Mouse (Mus musculus) kidney, postnatal 0 days (tissue): Measurements from ENCODE around the gene Phf24. TPM values are rescaled to one million over a fixed set of nuclear protein-coding genes. Genes with fewer than 3 reads are reported as not detected.
A peak's percentile ranks its signal among the peaks of the same experiment; 100 is the strongest.

Experiments used
- ATAC-seq: fragments of 200-750 bp; cut with Nextera tagmentation; replicated peaks from 2 replicates; pipeline ENCODE4 v1.8.0; 2017; ENCODE audit warnings: low read depth, moderate number of reproducible peaks, moderate TSS enrichment, moderate library complexity; ENCODE audit not compliant: low FRiP score
- DNase-seq: peaks from one replicate; pipeline ENCODE4 v3.0.0-alpha.2; 2016; ENCODE audit warnings: low spot score
- H3K27ac ChIP-seq: fragments of 300-500 bp; sonication (generic); 2 replicates; pipeline ENCODE4 v1.5.1; 2014; ENCODE audit warnings: mild to moderate bottlenecking
- H3K27me3 ChIP-seq: fragments of 300-500 bp; sonication (generic); 2 replicates; pipeline ENCODE4 v1.6.1; 2014; ENCODE audit warnings: low read length, mixed read lengths; ENCODE audit not compliant: insufficient read depth
- H3K36me3 ChIP-seq: fragments of 300-500 bp; sonication (generic); 2 replicates; pipeline ENCODE4 v1.6.1; 2014; ENCODE audit warnings: low read length, mixed read lengths; ENCODE audit not compliant: insufficient read depth
- H3K4me1 ChIP-seq: fragments of 300-500 bp; sonication (generic); replicated peaks from 2 replicates; pipeline ENCODE4 v1.6.1; 2014; ENCODE audit warnings: antibody characterized with exemption, low read length, mixed read lengths; ENCODE audit not compliant: insufficient read depth
- H3K4me2 ChIP-seq: fragments of 300-500 bp; sonication (generic); 2 replicates; pipeline ENCODE4 v1.6.1; 2014; ENCODE audit warnings: mild to moderate bottlenecking, low read length, moderate library complexity, mixed read lengths
- H3K4me3 ChIP-seq: fragments of 300-500 bp; sonication (generic); replicated peaks from 2 replicates; pipeline ENCODE4 v1.5.1; 2014; ENCODE audit warnings: low read depth, low read length
- H3K9ac ChIP-seq: fragments of 300-500 bp; sonication (generic); 2 replicates; pipeline ENCODE4 v1.6.1; 2014; ENCODE audit warnings: low read depth, low read length
- H3K9me3 ChIP-seq: fragments of 300-500 bp; sonication (generic); replicated peaks from 2 replicates; pipeline ENCODE4 v1.6.1; 2016; ENCODE audit warnings: low read length, inconsistent platforms, mixed read lengths
- CTCF ChIP-seq: IDR thresholded peaks from 2 replicates; pipeline ENCODE4 v1.5.1; 2016; ENCODE audit warnings: antibody characterized with exemption, low read depth, mild to moderate bottlenecking, moderate library complexity
- WGBS: fragments of 180-500 bp; shearing (Covaris S2); extraction: QIAGEN DNeasy Blood & Tissue Kit; methylation state at CpG from one replicate; pipeline ENCODE4 v1.1.7; 2014; 5-methylcytosine and 5-hydroxymethylcytosine counted together
- polyA plus RNA-seq: library from polyadenylated mRNA; unstranded; fragments of >200 nt; fragmentation: Nextera tagmentation; extraction: Ambion mirVana; gene quantifications from 2 replicates; pipeline ENCODE4 v1.2.1, GENCODE M21; 2015

The Phf24 gene
- polyA plus RNA-seq, 1 experiment from 2014 or later: 0.64 TPM

GRCm38 (mm10) chr4:42932229-42932969, 15.9 kb downstream of the Phf24 start:
- no peak overlapping the region for H3K27ac ChIP-seq
- no peak overlapping the region for H3K4me3 ChIP-seq
- H3K9me3 ChIP-seq: no peaks in the 10 kb centered on the region
- no peaks in the 10 kb centered on the region for H3K27me3 ChIP-seq
- H3K36me3 ChIP-seq: no peaks in the 10 kb centered on the region
- WGBS: 61% methylated on average over 8 of the region's 8 CpGs
- H3K4me2 ChIP-seq: no peak overlapping the region
- no peak overlapping the region for H3K9ac ChIP-seq
- H3K4me1 ChIP-seq: no peaks in the 10 kb centered on the region
- ATAC-seq (no peak), DNase-seq (no peak)
- no peak for TF ChIP-seq CTCF

- Histone ChIP-seq H3K27me3 (no peaks in the 10 kb centered on the region), H3K4me1 (no peaks in the 10 kb centered on the region), H3K27ac (no peak overlapping the region), H3K9ac (no peak overlapping the region), H3K36me3 (no peaks in the 10 kb centered on the region), H3K9me3 (no peaks in the 10 kb centered on the region), H3K4me2 (peak overlapping the region; percentile 42), H3K4me3 (no peak overlapping the region)
- 6% methylated on average over 22 of the region's 22 CpGs for WGBS
- ATAC-seq: 0 out of 2 replicates have a peak, but pooled peaks have one; percentile 33
- peak; percentile 71 for DNase-seq
- peak; percentile 38; the same call in 1 of the 2 replicates for TF ChIP-seq CTCF
Measured at GRCm38 (mm10) chr4:42933630-42934029, 17.2 kb downstream of the Phf24 start.

- 83% methylated on average over 7 of the region's 7 CpGs for WGBS
- no peak overlapping the region for H3K4me2 ChIP-seq
- TF ChIP-seq CTCF: no peak
- H3K9ac ChIP-seq: no peak overlapping the region
- H3K4me1 ChIP-seq: no peaks in the 10 kb centered on the region
- DNase-seq: no peak
- H3K9me3 ChIP-seq: no peaks in the 10 kb centered on the region
- H3K27me3 ChIP-seq: no peaks in the 10 kb centered on the region
- H3K36me3 ChIP-seq: no peaks in the 10 kb centered on the region
- ATAC-seq: no peak
- H3K27ac ChIP-seq: no peak overlapping the region
- no peak overlapping the region for H3K4me3 ChIP-seq
Measured at GRCm38 (mm10) chr4:42941396-42941795, 24.9 kb downstream of the Phf24 start.

- Histone ChIP-seq H3K9me3 (no peaks in the 10 kb centered on the region), H3K9ac (no peak overlapping the region), H3K4me2 (no peak overlapping the region), H3K4me3 (no peak overlapping the region), H3K4me1 (no peaks in the 10 kb centered on the region), H3K27me3 (no peaks in the 10 kb centered on the region; the same call in 1 of the 2 replicates), H3K27ac (no peak overlapping the region), H3K36me3 (no peaks in the 10 kb centered on the region)
- no peak for TF ChIP-seq CTCF
- DNase-seq (no peak), ATAC-seq (no peak)
- WGBS: 77% methylated on average over 5 of the region's 5 CpGs
Measured at GRCm38 (mm10) chr4:42943341-42943740, 26.9 kb downstream of the Phf24 start.

- no peaks in the 10 kb centered on the region for H3K36me3 ChIP-seq
- no peak overlapping the region for H3K27ac ChIP-seq
- H3K27me3 ChIP-seq: no peaks in the 10 kb centered on the region; the same call in 1 of the 2 replicates
- DNase-seq (no peak), ATAC-seq (no peak)
- H3K9ac ChIP-seq: no peak overlapping the region
- WGBS: 89% methylated on average over 9 of the region's 9 CpGs
- H3K4me2 ChIP-seq: no peak overlapping the region
- no peak for TF ChIP-seq CTCF
- no peaks in the 10 kb centered on the region for H3K9me3 ChIP-seq
- peaks cover 3% of the 10 kb centered on the region; the same call in 1 of the 2 replicates for H3K4me1 ChIP-seq
- H3K4me3 ChIP-seq: no peak overlapping the region
Measured at GRCm38 (mm10) chr4:42944185-42944584, 27.7 kb downstream of the Phf24 start.

- no peak for ATAC-seq
- H3K27ac ChIP-seq: no peak overlapping the region
- no peak for TF ChIP-seq CTCF
- 5% methylated on average over 6 of the region's 6 CpGs for WGBS
- no peak overlapping the region for H3K4me2 ChIP-seq
- peaks cover 4% of the 10 kb centered on the region; the same call in 1 of the 2 replicates for H3K4me1 ChIP-seq
- H3K36me3 ChIP-seq: no peaks in the 10 kb centered on the region
- no peaks in the 10 kb centered on the region for H3K9me3 ChIP-seq
- no peak overlapping the region for H3K9ac ChIP-seq
- H3K27me3 ChIP-seq: no peaks in the 10 kb centered on the region; the same call in 1 of the 2 replicates
- peak; percentile 81 for DNase-seq
- no peak overlapping the region for H3K4me3 ChIP-seq
Measured at GRCm38 (mm10) chr4:42945043-42945442, 28.6 kb downstream of the Phf24 start.
